Mouse (Mus musculus): Measurements from ENCODE around the gene Nlrx1. TPM values are rescaled to one million over a fixed set of nuclear protein-coding genes. Genes with fewer than 3 reads are reported as not detected.
A peak's percentile ranks its signal among the peaks of the same experiment; 100 is the strongest.

Gene Nlrx1
- total and polyA plus RNA-seq, 3 experiments: 8.8 to 15.4 (median 10.9) TPM

DNA sequence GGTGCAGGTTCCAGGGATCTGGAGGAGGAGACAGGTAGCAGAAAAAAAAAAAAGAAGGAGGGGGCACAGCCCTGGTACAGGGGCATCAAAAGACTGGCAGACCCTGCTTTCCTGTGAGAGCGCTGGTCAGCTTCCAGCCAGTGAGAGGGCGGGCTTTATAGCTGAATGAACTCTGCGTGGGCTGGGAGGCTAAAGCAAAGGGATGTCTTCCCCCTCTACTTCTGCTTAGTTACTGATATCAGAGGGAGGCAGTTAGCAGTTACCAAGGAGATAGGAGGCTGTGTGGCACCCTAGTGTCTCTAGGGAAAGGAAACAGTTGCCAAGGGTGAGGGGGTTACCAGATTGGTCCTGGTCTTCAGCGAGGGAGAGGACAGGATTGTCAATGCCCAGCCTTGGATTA is 18.0 kb downstream of the Nlrx1 start:
- TF ChIP-seq TBP (conservative IDR thresholded peaks at IDR 0.05; ENCODE audit: low read depth, low read length): no peak
- no peak for TF ChIP-seq IRF4 (IDR thresholded peaks at IDR 0.05; ENCODE audit: low read depth, low read length)
- dilution Hi-C loops (cut with MboI; ENCODE audit: extremely low pct_ligation_motif_present, extremely low pct_unique_long_range_greater_than_20kb, low sequenced_read_pairs): no loop called here
- Histone ChIP-seq H3K4me3 (replicated peaks in 1 of 3; ENCODE audit: low read depth in 2 of 3, low read length in 2 of 3, poor library complexity in 1 of 3) (no peak overlapping the region), H3K9me3 (replicated peaks; ENCODE audit: low read length) (no peaks in the 10 kb centered on the region), H3K9ac (ENCODE audit: insufficient read depth, low read depth) (no peak overlapping the region), H3K4me1 (ENCODE audit: control insufficient read depth in 1 of 2, insufficient read depth in 2 of 2) (peaks cover 0 to 6% of the 10 kb centered on the region in 2 experiments; a peak in 1 of 4 replicates), H3K4me2 (ENCODE audit: insufficient read depth, low read depth, poor library complexity, severe bottlenecking) (no peak overlapping the region), H3K79me2 (replicated peaks; ENCODE audit: control insufficient read depth, extremely low read depth, insufficient read depth, poor library complexity, severe bottlenecking) (no peaks in the 10 kb centered on the region), H3K36me3 (replicated peaks in 1 of 2; ENCODE audit: control insufficient read depth in 1 of 2, insufficient read depth in 1 of 2, low read length in 1 of 2) (peaks cover 8 to 30% of the 10 kb centered on the region in 2 experiments), H3K27me3 (replicated peaks) (no peaks in the 10 kb centered on the region), H3K27ac (ENCODE audit: insufficient read depth, low read depth) (no peak overlapping the region)
- no peak for DNase-seq (ENCODE audit: extremely low read depth)
- in situ Hi-C loops (cut with MboI; ENCODE audit: low pct_ligation_motif_present, low pct_unique_long_range_greater_than_20kb, low sequenced_read_pairs): no loop called here

DNA sequence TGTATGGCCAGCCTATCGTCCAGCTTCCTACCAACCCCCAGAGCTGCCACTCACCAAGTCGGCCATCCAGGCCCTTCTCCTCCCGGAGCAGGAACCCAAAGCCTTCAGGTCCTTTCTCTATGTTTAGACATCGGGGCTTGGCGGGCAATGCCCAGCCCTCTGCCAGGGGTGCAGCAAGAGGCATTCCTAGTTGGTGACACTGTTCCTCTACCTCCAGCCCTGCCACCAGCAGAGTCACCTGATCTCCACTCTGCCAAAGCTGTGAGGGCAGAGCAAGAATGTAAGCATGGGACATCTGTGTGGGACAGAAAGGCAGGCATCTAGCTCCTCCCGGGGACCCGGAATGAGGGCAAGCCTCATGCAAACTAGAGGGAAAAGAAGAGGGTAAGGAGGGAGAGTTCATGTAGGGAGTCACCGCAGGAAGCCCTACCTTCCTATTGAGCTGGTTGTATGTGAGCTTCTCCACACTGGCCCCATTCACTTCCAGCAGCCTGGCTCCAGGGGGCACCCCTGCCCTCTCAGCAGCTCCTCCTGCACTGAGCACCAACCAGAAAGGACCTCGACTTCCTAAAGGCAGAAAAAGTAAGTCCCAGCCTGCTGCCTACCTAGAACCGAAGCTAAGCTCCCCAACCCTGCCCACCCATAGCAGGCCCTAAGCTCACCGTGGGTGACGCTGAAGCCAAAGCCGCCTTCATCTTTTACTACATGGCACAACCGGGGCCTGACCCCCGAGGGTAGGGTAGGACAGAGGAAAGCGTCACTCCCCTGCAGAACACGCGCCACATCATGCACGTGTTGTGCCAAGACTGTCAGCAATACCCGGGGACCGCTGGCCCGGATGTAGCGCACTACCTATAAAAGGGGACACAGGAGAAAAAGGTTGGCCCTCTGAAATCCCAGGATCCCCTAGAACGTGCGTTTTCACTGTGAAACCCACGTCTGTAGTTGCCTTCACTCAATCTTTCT is 18.9 kb downstream of the Nlrx1 start:
- TF ChIP-seq USF2 (conservative IDR thresholded peaks at IDR 0.05; ENCODE audit: low read depth, low read length): no peak
- TF ChIP-seq CTCF (conservative IDR thresholded peaks at IDR 0.05 in 1 of 2, IDR thresholded peaks at IDR 0.05 in 1 of 2; ENCODE audit: low read depth in 2 of 2, low read length in 2 of 2): peak in 1 of 2 experiments; percentile 68; a peak in 2 of 4 replicates
- no peak for TF ChIP-seq ELF1 (IDR thresholded peaks at IDR 0.05; ENCODE audit: low read depth, low read length)
- TF ChIP-seq PAX5 (IDR thresholded peaks at IDR 0.05; ENCODE audit: low read length): no peak
- TF ChIP-seq MAZ (IDR thresholded peaks at IDR 0.05; ENCODE audit: low read depth, low read length): no peak
- TF ChIP-seq SMC3 (IDR thresholded peaks at IDR 0.05; ENCODE audit: low read depth, low read length): peak; percentile 62
- no peak for TF ChIP-seq MAX (IDR thresholded peaks at IDR 0.05; ENCODE audit: low read length)
- peak; percentile 64 for TF ChIP-seq RAD21 (IDR thresholded peaks at IDR 0.05; ENCODE audit: low read depth, low read length)
- no peak for TF ChIP-seq NRF1 (IDR thresholded peaks at IDR 0.05; ENCODE audit: low read depth, low read length)
- TF ChIP-seq TCF12 (IDR thresholded peaks at IDR 0.05; ENCODE audit: low read depth, low read length): no peak
- no peak for TF ChIP-seq BHLHE40 (IDR thresholded peaks at IDR 0.05; ENCODE audit: low read depth, low read length)
- no peak for TF ChIP-seq UBTF (IDR thresholded peaks at IDR 0.05; ENCODE audit: low read depth, low read length)
- no peak for TF ChIP-seq HCFC1 (IDR thresholded peaks at IDR 0.05; ENCODE audit: low read depth, low read length)
- TF ChIP-seq ZC3H11A (IDR thresholded peaks at IDR 0.05; ENCODE audit: low read depth, low read length): no peak
- Histone ChIP-seq H3K4me2 (ENCODE audit: insufficient read depth, low read depth, poor library complexity, severe bottlenecking) (no peak overlapping the region), H3K36me3 (replicated peaks in 1 of 2; ENCODE audit: control insufficient read depth in 1 of 2, insufficient read depth in 1 of 2, low read length in 1 of 2) (peaks cover 8 to 22% of the 10 kb centered on the region in 2 experiments), H3K27me3 (replicated peaks) (no peaks in the 10 kb centered on the region), H3K27ac (ENCODE audit: insufficient read depth, low read depth) (no peak overlapping the region), H3K4me1 (ENCODE audit: control insufficient read depth in 1 of 2, insufficient read depth in 2 of 2) (peaks cover 0 to 6% of the 10 kb centered on the region in 2 experiments; a peak in 1 of 4 replicates), H3K4me3 (replicated peaks in 1 of 3; ENCODE audit: low read depth in 2 of 3, low read length in 2 of 3, poor library complexity in 1 of 3) (no peak overlapping the region), H3K9ac (ENCODE audit: insufficient read depth, low read depth) (no peak overlapping the region), H3K79me2 (replicated peaks; ENCODE audit: control insufficient read depth, extremely low read depth, insufficient read depth, poor library complexity, severe bottlenecking) (no peaks in the 10 kb centered on the region), H3K9me3 (replicated peaks; ENCODE audit: low read length) (no peaks in the 10 kb centered on the region)
- DNase-seq (ENCODE audit: extremely low read depth): no peak
- in situ Hi-C loops (cut with MboI; ENCODE audit: low pct_ligation_motif_present, low pct_unique_long_range_greater_than_20kb, low sequenced_read_pairs): no loop called here
- dilution Hi-C loops (cut with MboI; ENCODE audit: extremely low pct_ligation_motif_present, extremely low pct_unique_long_range_greater_than_20kb, low sequenced_read_pairs): no loop called here

All from CH12.LX (cell line).